Mouse (Mus musculus) right cerebral cortex, adult 2 months (tissue): ENCODE data around the gene Adamts17.

ENCODE experiments used
- DNase-seq, 2 experiments: peaks; one replicate each; pipeline ENCODE4 v3.0.0; 2021 to 2022; ENCODE audit warnings: low spot score in 2 of 2

Adamts17 gene

GRCm38 (mm10) chr7:67032616-67033015, 193.1 kb downstream of the Adamts17 start:
- DNase-seq = no peak

- no peak for DNase-seq
Observed at GRCm38 (mm10) chr7:67034369-67034768, 194.8 kb downstream of the Adamts17 start.

DNA sequence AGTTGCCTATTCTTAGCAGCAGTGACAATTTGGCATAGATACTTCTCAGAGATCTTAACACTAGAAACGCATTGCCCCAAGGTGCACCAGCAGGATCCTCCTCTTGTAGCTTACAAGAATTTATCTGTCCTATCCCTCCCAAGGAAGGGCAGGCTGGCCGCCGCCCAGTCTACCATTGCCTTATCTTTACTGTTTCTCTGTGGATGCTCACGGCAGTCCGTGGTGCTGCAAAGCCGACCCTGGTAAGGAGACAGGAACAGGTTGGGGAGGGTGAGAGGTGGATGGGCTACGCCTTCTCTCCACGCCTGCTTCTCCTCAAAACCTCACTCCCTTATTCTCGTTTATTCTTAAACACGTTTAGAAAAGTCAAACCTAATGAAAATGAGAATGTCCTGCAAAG, 195.7 kb downstream of the Adamts17 start:
- DNase-seq = no peak

DNA sequence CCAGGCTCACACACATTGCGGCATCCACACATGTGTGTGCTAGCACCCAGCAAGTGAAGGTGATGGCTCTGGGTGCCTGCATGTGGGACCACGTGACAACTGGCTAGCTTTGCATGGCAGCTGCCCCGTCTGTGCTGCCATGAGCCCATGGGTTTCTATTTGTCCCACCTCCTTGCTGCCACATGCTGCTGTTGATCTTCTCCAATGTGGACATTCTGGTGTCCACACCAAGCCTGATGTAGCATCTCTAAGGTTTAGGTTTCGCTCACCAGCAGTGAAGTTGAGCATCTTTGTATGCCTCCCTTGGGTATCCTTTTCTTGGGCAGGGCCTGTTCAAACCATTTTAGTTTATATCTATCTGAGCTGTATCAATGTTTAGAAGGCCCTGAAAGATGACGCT, 196.1 kb downstream of the Adamts17 start:
- DNase-seq = no peak

- no peak for DNase-seq
Observed at GRCm38 (mm10) chr7:67036502-67037485, 197.3 kb downstream of the Adamts17 start.

GRCm38 (mm10) chr7:67037726-67038520, 198.4 kb downstream of the Adamts17 start:
- no peak for DNase-seq

- no peak for DNase-seq
Observed at GRCm38 (mm10) chr7:67039143-67039542, 199.6 kb downstream of the Adamts17 start.

GRCm38 (mm10) chr7:67039861-67040260, 200.3 kb downstream of the Adamts17 start:
- DNase-seq = no peak

- no peak for DNase-seq
Observed at GRCm38 (mm10) chr7:67041685-67042084, 202.2 kb downstream of the Adamts17 start.

DNA sequence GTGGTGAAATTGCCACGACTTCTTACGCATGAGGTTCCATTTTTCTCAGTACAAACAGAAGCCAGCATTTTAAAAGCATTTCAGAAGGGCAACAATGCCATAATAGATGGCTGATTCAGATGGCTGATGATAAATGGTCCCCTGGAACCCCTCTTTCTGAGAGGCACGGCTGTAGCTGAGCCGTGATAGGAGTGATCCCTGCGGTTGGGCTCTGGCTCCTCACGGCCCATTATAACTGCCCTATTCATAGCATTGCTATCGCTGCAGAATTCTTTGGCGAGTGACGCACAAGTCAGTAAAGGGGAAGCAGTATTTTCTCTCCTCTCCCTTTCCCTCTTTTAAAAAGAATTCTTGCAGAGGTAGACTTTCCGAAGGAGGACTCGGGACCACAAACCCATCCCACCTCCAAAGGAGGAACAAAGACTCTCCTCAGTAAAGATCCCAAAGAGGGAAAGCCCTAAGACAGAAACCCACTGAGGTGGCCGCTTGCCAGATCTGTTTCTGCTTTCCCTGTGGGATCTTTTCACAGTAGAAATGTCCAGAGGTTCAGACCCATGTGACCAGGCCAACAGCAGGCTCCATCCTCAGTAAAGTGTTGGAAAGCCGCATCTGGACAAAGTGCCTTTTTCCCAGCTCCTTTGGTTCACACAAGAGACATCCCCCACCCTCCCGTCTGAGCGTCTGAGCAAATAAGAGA, 204.7 kb downstream of the Adamts17 start:
- DNase-seq = no peak

DNA sequence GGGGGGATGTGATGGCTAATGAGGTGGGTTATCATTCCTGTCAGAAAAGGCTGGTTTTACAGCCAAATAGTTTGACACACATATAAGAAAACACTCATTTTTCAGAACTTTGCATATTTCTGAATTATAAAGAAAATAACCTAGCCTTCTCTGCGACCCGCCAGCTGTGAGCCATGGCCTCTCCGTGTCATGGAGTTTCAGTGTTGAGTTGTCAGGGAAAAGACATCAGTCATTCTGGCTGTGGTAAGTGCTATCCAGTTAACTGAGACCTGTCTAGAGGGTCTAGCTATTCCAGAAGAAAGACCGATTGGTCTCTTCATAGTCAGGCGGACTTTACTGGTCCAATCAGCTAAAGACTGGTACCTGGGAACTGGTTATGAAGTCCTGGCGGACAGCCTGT, 205.7 kb downstream of the Adamts17 start:
- no peak for DNase-seq

DNA sequence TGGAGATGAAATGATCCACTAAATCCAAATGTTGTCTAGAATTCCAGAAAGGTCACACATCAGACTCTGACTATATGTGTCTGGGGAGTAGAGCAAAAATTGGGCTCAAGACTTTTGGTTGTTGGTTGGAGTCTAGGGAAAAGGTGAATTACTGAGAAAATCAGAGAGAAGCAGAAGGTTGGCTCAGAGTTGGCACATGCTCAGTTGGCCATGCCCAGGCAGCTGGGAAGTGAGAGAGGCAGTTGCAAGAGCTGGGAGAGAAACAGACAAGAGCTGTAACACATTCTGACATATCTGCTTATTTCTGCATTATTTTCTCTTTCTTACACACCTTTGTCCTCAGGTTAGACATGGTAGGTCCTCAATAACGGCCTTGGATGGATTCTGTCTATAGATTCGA, 209.7 kb downstream of the Adamts17 start:
- DNase-seq = no peak

GRCm38 (mm10) chr7:67050424-67050823, 210.9 kb downstream of the Adamts17 start:
- DNase-seq = no peak

- no peak for DNase-seq
Observed at GRCm38 (mm10) chr7:67051089-67051718, 211.7 kb downstream of the Adamts17 start.

DNA sequence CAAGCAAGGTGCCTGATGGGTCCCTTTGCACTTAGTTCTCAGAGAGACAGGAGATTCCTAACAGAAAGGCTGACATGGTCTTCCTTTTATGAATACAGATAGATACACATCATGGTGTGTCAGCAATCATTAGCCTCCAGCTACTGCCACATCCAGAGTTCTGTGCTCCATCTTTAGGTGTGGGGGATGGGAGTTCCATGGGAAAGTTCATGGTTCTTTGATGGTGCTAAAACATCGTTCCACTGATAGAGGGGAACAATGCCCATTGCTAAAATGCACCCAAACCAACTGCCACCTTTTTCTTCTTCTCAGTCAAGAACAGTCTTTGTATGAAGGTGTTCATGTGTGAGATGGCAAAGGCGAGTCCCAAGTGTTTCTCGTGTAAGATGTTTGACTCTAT, 215.3 kb downstream of the Adamts17 start:
- DNase-seq = no peak

GRCm38 (mm10) chr7:67055510-67055909, 216.0 kb downstream of the Adamts17 start:
- no peak for DNase-seq

GRCm38 (mm10) chr7:67061756-67062155, 222.2 kb downstream of the Adamts17 start:
- peak in 1 of 2 experiments; percentile 43 for DNase-seq

DNA sequence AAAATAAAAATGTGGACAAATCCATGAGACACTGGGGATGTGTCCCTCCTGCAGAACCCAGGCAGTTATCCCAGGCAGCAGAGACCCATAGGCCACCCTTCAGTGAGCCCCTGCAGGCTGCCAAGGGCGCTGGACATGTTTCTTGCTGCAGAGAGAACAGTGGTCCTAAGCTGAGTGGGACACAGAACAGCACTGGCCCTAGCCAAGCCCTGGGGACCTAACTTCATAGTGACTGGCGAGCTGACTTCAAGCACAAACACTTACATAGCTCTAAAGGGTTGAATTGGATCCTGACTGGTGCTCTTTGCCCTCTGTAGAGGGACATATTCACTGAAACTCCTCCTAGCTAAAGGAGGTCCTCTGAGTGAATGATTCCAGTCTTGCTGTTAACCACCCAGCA, 223.0 kb downstream of the Adamts17 start:
- DNase-seq = no peak

DNA sequence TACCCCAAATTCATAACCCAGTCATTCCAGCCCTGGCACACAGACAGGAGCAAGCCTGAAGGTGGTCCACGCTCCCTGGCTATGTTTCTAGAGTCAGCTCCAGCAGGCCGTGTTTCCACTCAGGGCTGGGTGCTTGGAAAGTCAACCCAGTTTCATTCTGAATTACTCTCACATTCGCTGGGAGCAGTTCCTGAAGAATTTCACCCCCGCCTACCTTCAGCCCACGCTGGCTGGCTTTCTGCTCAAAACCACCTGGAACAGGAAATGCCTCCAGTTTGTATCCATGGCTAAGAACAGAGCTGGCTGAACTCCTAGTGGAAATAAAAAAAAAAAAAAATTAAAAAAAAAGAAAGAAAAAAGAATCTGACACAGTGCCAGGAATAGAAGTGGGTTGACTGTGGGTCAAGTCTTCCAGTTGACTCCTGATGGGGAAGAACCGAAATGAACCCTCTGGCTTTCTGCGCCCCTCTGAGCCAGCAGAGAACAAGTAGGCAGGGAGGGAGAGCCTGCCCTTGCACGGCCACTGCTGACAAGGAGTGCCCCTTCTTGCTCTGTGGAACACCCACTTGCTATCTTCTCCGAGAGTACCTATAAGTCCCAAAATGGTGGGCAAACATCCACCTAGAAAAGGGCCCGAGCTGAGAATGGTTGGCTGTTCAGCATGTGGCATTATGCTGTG, 225.2 kb downstream of the Adamts17 start:
- DNase-seq = peak; percentile 84 to 88

DNA sequence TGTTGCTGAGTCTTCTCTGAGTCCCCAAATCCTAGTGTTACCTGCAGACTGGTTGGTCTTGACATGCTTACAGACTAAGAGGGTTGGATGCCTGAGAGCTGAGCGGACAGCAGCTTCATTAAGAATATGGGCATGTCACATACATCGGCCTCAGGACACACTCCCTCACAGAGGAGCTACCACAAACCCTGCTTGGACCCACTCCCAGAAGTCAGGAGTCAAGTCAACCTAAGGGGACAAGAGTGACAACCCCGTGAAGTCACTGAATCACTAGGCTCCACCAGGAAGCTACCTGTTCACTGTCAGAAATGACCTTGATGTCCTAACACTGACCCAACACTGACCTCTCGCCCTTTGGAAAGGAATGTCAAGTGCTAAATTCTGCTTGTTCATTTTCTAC, 226.1 kb downstream of the Adamts17 start:
- no peak for DNase-seq
